Mouse (Mus musculus): ENCODE results near the gene Hadhb. TPM values are rescaled to one million over a fixed set of nuclear protein-coding genes. Genes with fewer than 3 reads are reported as not detected.
A peak's percentile ranks its signal among the peaks of the same experiment; 100 is the strongest.

The Hadhb gene
- total and polyA plus RNA-seq, 2 experiments from 2014 or later: 1,098 to 1,207 TPM

GRCm38 (mm10) chr5:30112533-30113068 is 42.4 kb upstream of the Hadhb start:
- Histone ChIP-seq H3K4me1 (ENCODE audit: control insufficient read depth, insufficient read depth) (peaks cover 14% of the 10 kb centered on the region; the same call in 1 of the 2 replicates), H3K27ac (ENCODE audit: low read depth) (no peak overlapping the region), H3K9me3 (replicated peaks; ENCODE audit: control insufficient read depth, low read length) (no peaks in the 10 kb centered on the region), H3K4me2 (ENCODE audit: low read depth, low read length) (no peak overlapping the region), H3K36me3 (replicated peaks; ENCODE audit: control insufficient read depth, insufficient read depth, low read length) (peaks cover 9% of the 10 kb centered on the region; the same call in 1 of the 2 replicates), H3K9ac (replicated peaks; ENCODE audit: low read depth, low read length) (no peak overlapping the region), H3K4me3 (ENCODE audit: low read depth, low read length) (no peak overlapping the region), H3K27me3 (ENCODE audit: control insufficient read depth, insufficient read depth, low read length) (peaks cover 61% of the 10 kb centered on the region)
- no peak for ATAC-seq (ENCODE audit: insufficient read depth, low read depth)
- TF ChIP-seq EP300 (IDR thresholded peaks at IDR 0.05; ENCODE audit: low read depth) (no peak), CTCF (IDR thresholded peaks at IDR 0.05; ENCODE audit: low read depth) (no peak)
- no peak for DNase-seq (ENCODE audit: low spot score)
- 89% methylated on average over 3 of the region's 3 CpGs for WGBS

- H3K4me2 ChIP-seq (ENCODE audit: low read depth, low read length): peak overlapping the region; percentile 83
- DNase-seq (ENCODE audit: low spot score) (peak; percentile 65), ATAC-seq (ENCODE audit: insufficient read depth, low read depth) (peak; percentile 83)
- H3K9ac ChIP-seq (replicated peaks; ENCODE audit: low read depth, low read length): peak overlapping the region; percentile 42; the same call in 1 of the 2 replicates
- peaks cover 24% of the 10 kb centered on the region for H3K36me3 ChIP-seq (replicated peaks; ENCODE audit: control insufficient read depth, insufficient read depth, low read length)
- peak overlapping the region; percentile 50 for H3K4me3 ChIP-seq (ENCODE audit: low read depth, low read length)
- peaks cover 14% of the 10 kb centered on the region; the same call in 1 of the 2 replicates for H3K4me1 ChIP-seq (ENCODE audit: control insufficient read depth, insufficient read depth)
- TF ChIP-seq EP300 (IDR thresholded peaks at IDR 0.05; ENCODE audit: low read depth): no peak
- TF ChIP-seq CTCF (IDR thresholded peaks at IDR 0.05; ENCODE audit: low read depth): peak; percentile 58
- H3K9me3 ChIP-seq (replicated peaks; ENCODE audit: control insufficient read depth, low read length): no peaks in the 10 kb centered on the region
- H3K27me3 ChIP-seq (ENCODE audit: control insufficient read depth, insufficient read depth, low read length): peaks cover 53% of the 10 kb centered on the region
- H3K27ac ChIP-seq (ENCODE audit: low read depth): no peak overlapping the region
- WGBS: under 1% methylated on average over 87 of the region's 103 CpGs
Observed at GRCm38 (mm10) chr5:30113881-30114760, 40.9 kb upstream of the Hadhb start.

GRCm38 (mm10) chr5:30114761-30115140 is 40.3 kb upstream of the Hadhb start:
- ATAC-seq (ENCODE audit: insufficient read depth, low read depth) (no peak; the same call in 1 of the 2 replicates), DNase-seq (ENCODE audit: low spot score) (no peak)
- peak overlapping the region; percentile 42; the same call in 1 of the 2 replicates for H3K9ac ChIP-seq (replicated peaks; ENCODE audit: low read depth, low read length)
- 2% methylated on average over 28 of the region's 28 CpGs for WGBS
- peaks cover 14% of the 10 kb centered on the region; the same call in 1 of the 2 replicates for H3K4me1 ChIP-seq (ENCODE audit: control insufficient read depth, insufficient read depth)
- H3K9me3 ChIP-seq (replicated peaks; ENCODE audit: control insufficient read depth, low read length): no peaks in the 10 kb centered on the region
- peak overlapping the region; percentile 83 for H3K4me2 ChIP-seq (ENCODE audit: low read depth, low read length)
- peaks cover 50% of the 10 kb centered on the region for H3K27me3 ChIP-seq (ENCODE audit: control insufficient read depth, insufficient read depth, low read length)
- peaks cover 30% of the 10 kb centered on the region for H3K36me3 ChIP-seq (replicated peaks; ENCODE audit: control insufficient read depth, insufficient read depth, low read length)
- no peak overlapping the region for H3K27ac ChIP-seq (ENCODE audit: low read depth)
- TF ChIP-seq CTCF (IDR thresholded peaks at IDR 0.05; ENCODE audit: low read depth) (no peak), EP300 (IDR thresholded peaks at IDR 0.05; ENCODE audit: low read depth) (no peak)
- peak overlapping the region; percentile 50 for H3K4me3 ChIP-seq (ENCODE audit: low read depth, low read length)

- Histone ChIP-seq H3K27me3 (ENCODE audit: control insufficient read depth, insufficient read depth, low read length) (peaks cover 41% of the 10 kb centered on the region), H3K9ac (replicated peaks; ENCODE audit: low read depth, low read length) (no peak overlapping the region), H3K4me3 (ENCODE audit: low read depth, low read length) (no peak overlapping the region), H3K27ac (ENCODE audit: low read depth) (no peak overlapping the region), H3K9me3 (replicated peaks; ENCODE audit: control insufficient read depth, low read length) (no peaks in the 10 kb centered on the region), H3K4me2 (ENCODE audit: low read depth, low read length) (no peak overlapping the region), H3K4me1 (ENCODE audit: control insufficient read depth, insufficient read depth) (peaks cover 8% of the 10 kb centered on the region; the same call in 1 of the 2 replicates), H3K36me3 (replicated peaks; ENCODE audit: control insufficient read depth, insufficient read depth, low read length) (peaks cover 40% of the 10 kb centered on the region)
- no peak for ATAC-seq (ENCODE audit: insufficient read depth, low read depth)
- DNase-seq (ENCODE audit: low spot score): no peak
- TF ChIP-seq EP300 (IDR thresholded peaks at IDR 0.05; ENCODE audit: low read depth) (no peak), CTCF (IDR thresholded peaks at IDR 0.05; ENCODE audit: low read depth) (peak; percentile 17; the same call in 1 of the 2 replicates)
- WGBS: 54% methylated on average over 10 of the region's 10 CpGs
Observed at GRCm38 (mm10) chr5:30115718-30116117, 39.3 kb upstream of the Hadhb start.

- no peak for ATAC-seq (ENCODE audit: insufficient read depth, low read depth)
- DNase-seq (ENCODE audit: low spot score): no peak
- no peak for TF ChIP-seq EP300 (IDR thresholded peaks at IDR 0.05; ENCODE audit: low read depth)
- TF ChIP-seq CTCF (IDR thresholded peaks at IDR 0.05; ENCODE audit: low read depth): no peak
- Histone ChIP-seq H3K9ac (replicated peaks; ENCODE audit: low read depth, low read length) (no peak overlapping the region), H3K27ac (ENCODE audit: low read depth) (no peak overlapping the region), H3K4me2 (ENCODE audit: low read depth, low read length) (no peak overlapping the region), H3K27me3 (ENCODE audit: control insufficient read depth, insufficient read depth, low read length) (peaks cover 21% of the 10 kb centered on the region), H3K4me3 (ENCODE audit: low read depth, low read length) (no peak overlapping the region), H3K4me1 (ENCODE audit: control insufficient read depth, insufficient read depth) (no peaks in the 10 kb centered on the region; the same call in 1 of the 2 replicates), H3K9me3 (replicated peaks; ENCODE audit: control insufficient read depth, low read length) (no peaks in the 10 kb centered on the region), H3K36me3 (replicated peaks; ENCODE audit: control insufficient read depth, insufficient read depth, low read length) (peaks cover 63% of the 10 kb centered on the region)
- whole genome bisulfite sequencing: 89% methylated on average over 1 of the region's 1 CpGs
Observed at GRCm38 (mm10) chr5:30118018-30118417, 37.0 kb upstream of the Hadhb start.

All from heart, postnatal 0 days (tissue).